Mouse (Mus musculus) lung, adult 2 months (tissue): ENCODE results near the gene Fam3c. TPM values are rescaled to one million over a fixed set of nuclear protein-coding genes. Genes with fewer than 3 reads are reported as not detected.
A peak's percentile ranks its signal among the peaks of the same experiment; 100 is the strongest.

Source experiments
- DNase-seq: peaks from one replicate; pipeline ENCODE4 v3.0.0; 2022
- H3K4me1 ChIP-seq: fragments of 200-500 bp; 2 replicates; pipeline ENCODE4 v1.6.1; 2011; ENCODE audit warnings: low read length; ENCODE audit not compliant: control insufficient read depth, insufficient read depth
- H3K4me3 ChIP-seq: fragments of 200-500 bp; replicated peaks from 2 replicates; pipeline ENCODE3; 2011; ENCODE audit warnings: low read depth, mild to moderate bottlenecking, control low read depth, low read length; ENCODE audit errors: extremely low read depth
- CTCF ChIP-seq: fragments of 200-500 bp; IDR thresholded peaks from 2 replicates; pipeline ENCODE4 v1.5.1; 2011; ENCODE audit warnings: mild to moderate bottlenecking, low read length, control low read depth; ENCODE audit not compliant: insufficient read depth
- POLR2A ChIP-seq: fragments of 200-500 bp; IDR thresholded peaks from 2 replicates; pipeline ENCODE4 v1.6.1; 2011; ENCODE audit warnings: low read depth, mild to moderate bottlenecking, control low read depth, low read length, borderline replicate concordance; ENCODE audit errors: extremely low read depth
- WGBS: fragments of 180-500 bp; shearing (Covaris S2); methylation state at CpG from one replicate; pipeline ENCODE4 v1.1.7; 2018; 5-methylcytosine and 5-hydroxymethylcytosine counted together
- polyA plus RNA-seq: library from polyadenylated mRNA; depleted of rRNA; stranded (reverse); fragments of >200 nt; gene quantifications from 2 replicates; pipeline ENCODE4 v1.2.3, GENCODE M21; 2012

The Fam3c gene
- polyA plus RNA-seq, 1 experiment = 9.1 TPM

DNA sequence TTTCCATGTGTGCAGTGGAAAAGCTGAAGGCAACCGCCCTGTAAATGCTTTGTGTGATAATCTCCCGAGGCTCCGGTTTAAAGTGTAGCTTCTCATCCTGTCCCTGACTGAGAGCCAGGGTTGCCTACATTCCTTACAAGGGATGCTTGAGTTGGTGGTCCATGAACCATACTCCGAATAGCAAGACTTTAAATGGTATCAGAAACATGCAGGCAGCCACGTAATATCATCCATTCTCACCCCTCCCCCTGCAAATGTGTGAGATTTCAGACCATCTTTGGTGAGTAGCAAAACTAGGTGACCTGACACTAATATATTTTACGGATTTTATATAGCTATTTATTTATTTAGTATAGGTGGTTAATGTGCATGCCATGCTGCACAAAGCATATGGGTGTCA lies 59.0 kb downstream of the Fam3c start:
- no peak for TF ChIP-seq POLR2A
- no peak for TF ChIP-seq CTCF
- Histone ChIP-seq H3K4me3 (no peak overlapping the region), H3K4me1 (no peaks in the 10 kb centered on the region)
- 70% methylated on average over 6 of the region's 6 CpGs for WGBS
- DNase-seq = no peak

DNA sequence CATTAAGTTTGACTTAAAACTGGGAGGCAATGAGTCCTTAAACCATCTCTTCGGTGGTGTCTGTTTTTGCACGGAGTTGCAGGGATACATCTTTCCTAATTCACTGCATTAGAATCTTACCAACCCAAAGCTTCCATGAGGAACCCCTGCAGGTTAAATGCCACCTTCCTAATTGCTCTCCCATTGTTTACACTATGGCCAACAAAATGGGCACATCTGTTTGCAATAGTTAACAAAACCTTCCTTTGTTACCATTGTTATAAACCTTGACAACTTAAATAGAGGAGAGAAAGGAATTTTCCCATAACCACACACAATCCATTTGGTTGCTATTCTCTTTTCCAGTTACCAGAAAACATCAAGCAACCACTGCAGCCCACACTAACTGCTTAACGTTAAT lies 62.1 kb downstream of the Fam3c start:
- DNase-seq = no peak
- TF ChIP-seq CTCF = no peak
- Histone ChIP-seq H3K4me1 (no peaks in the 10 kb centered on the region; the same call in 1 of the 2 replicates), H3K4me3 (no peak overlapping the region)
- 70% methylated on average over 3 of the region's 3 CpGs for WGBS

DNA sequence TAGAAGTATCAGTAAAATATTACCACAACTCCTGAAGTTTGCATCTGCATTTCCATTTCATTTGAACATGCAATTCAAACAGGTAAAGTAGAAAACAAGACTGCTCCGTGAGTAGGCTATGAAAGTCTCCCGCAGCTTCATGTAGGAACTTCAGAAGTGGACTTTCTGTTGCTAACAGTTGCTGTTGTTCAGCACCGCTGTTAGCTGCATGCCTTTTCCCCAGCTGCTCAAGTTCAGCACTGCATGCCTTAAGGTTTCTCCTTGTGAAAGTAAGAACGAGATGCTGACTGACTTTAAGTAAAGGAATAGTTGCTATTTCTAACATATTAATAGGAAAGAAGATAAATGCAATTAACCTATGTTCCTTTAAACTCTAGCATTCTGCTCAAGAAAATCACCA lies 64.0 kb downstream of the Fam3c start:
- WGBS = 46% methylated on average over 4 of the region's 4 CpGs
- Histone ChIP-seq H3K4me3 (no peak overlapping the region), H3K4me1 (no peaks in the 10 kb centered on the region; the same call in 1 of the 2 replicates)
- TF ChIP-seq POLR2A = no peak
- TF ChIP-seq CTCF = no peak
- DNase-seq = no peak

DNA sequence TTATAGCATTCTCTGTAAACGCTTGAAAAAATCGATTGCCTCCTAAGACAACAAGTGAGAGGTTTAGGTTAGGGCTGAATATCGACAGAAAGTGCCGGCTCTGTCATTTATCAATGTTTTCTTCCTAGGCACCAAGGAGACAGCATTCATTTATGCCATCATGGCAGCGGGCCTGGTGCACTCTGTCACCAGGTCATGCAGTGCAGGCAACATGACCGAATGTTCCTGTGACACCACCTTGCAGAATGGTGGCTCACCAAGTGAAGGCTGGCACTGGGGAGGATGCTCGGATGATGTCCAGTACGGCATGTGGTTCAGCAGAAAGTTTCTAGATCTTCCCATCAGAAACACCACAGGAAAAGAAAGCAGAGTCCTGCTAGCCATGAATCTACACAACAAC lies 65.3 kb downstream of the Fam3c start:
- no peak overlapping the region for H3K4me3 ChIP-seq
- 79% methylated on average over 8 of the region's 8 CpGs for WGBS
- no peak for TF ChIP-seq CTCF
- no peak for TF ChIP-seq POLR2A
- DNase-seq = no peak
- no peaks in the 10 kb centered on the region; the same call in 1 of the 2 replicates for H3K4me1 ChIP-seq

DNA sequence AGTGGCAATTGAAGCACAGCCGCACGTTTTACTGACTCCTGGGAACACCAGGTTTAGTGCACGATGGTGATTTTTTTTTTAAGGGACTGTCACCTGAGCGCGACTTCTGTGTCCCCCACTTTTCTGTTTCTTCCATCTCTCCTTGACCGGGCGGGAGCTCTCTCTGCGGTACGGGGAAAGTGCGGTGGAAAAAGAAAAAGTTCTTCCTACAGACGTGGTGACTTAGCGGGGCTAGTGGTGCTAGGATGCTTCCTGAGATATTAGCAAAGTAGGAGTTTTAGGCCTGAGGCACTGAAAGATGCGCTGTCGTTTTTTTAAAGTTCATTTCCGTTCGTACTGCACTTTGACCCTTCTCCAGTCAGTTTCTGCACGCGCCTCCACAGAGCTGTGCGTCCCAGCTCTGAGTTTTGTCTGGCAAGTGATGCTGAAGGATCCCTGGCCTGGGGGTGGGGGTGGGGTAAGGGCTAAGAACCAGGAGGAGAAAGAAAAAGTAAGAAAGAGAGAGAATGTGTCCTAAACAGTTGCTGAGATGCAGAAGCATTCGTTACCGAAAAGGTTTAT lies 66.5 kb downstream of the Fam3c start:
- TF ChIP-seq CTCF (no peak), POLR2A (no peak)

DNA sequence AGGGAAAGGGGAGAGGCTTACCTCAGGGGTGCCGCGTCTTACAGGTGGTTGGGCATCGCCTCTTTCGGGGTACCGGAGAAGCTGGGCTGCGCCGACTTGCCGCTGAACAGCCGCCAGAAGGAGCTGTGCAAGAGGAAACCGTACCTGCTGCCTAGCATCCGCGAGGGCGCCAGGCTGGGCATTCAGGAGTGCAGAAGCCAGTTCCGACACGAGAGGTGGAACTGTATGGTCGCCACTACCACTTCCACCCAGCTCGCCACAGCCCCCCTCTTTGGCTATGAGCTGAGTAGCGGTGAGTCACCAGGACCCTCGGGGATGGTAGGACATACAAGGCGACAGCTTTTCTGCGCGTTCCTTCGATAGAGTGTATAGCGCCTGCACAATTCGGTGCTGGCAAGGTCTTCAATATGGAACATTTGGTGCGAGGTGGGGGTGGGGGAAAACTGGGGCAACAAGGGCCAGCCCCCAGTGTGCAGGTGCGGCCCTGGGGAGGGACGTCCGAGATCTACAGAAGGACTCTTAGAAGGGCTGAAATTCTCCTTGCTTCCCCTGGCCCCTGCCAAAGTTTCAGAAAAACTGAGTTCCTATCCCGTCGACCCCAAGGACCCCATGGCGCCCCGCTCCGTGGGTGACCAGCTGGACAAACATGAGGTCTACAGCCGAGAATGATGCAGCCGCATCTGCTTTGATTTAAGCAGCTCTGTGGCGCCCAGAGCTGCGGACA lies 67.1 kb downstream of the Fam3c start:
- TF ChIP-seq CTCF = no peak
- no peak for TF ChIP-seq POLR2A
- DNase-seq = peak; percentile 17
- Histone ChIP-seq H3K4me1 (no peaks in the 10 kb centered on the region; the same call in 1 of the 2 replicates), H3K4me3 (no peak overlapping the region)
- WGBS = 3% methylated on average over 38 of the region's 38 CpGs

More for the DNA sequence above, 66.5 kb downstream of the Fam3c start:
- no peak for DNase-seq
- H3K4me1 ChIP-seq = no peaks in the 10 kb centered on the region; the same call in 1 of the 2 replicates
- 7% methylated on average over 21 of the region's 21 CpGs for WGBS
- no peak overlapping the region for H3K4me3 ChIP-seq

DNA sequence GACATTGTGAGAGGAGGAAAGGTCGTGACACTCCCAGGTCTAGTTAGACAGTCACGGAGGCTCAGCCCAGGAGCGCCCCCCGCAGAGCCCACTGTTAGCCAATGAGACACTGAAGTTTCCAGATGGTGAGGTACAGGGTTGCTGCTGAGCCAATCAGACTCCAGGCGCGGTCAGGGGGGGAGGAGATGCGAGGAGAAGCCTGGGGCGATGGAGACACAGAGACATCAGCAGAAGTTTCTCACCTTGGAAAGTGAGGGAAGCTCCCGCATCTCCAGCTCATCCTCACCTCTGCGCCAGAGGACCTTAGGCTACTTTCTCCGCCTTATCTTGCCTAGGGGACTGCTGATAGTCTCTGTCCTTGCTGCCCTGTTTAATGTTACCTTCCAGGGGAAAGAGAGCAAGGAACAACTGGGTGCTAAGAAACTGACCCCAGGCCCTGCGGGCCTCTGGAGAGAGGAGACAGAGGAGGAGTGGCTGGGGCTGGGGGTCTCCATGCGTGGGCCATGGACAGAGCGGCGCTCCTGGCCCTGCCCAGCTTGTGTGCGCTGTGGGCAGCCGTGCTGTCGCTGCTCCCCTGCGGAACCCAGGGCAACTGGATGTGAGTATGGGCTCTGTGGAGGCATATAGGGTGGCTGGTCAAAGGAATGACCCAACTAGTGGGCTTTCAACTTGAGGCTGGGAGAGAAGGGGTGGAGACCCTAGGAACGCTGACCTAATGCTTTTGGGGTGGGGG lies 67.9 kb downstream of the Fam3c start, which contains the start of gene Wnt16:
Wnt16 (plus strand) TSS at position 224 of the 733 bp plus-strand sequence.
- Histone ChIP-seq H3K4me3 (no peak within 1 kb of the TSS), H3K4me1 (no peaks in the 10 kb centered on the region; the same call in 1 of the 2 replicates)
- no peak for TF ChIP-seq CTCF
- TF ChIP-seq POLR2A = no peak
- 7% methylated on average over 20 of the region's 20 CpGs for WGBS
- DNase-seq = no peak

DNA sequence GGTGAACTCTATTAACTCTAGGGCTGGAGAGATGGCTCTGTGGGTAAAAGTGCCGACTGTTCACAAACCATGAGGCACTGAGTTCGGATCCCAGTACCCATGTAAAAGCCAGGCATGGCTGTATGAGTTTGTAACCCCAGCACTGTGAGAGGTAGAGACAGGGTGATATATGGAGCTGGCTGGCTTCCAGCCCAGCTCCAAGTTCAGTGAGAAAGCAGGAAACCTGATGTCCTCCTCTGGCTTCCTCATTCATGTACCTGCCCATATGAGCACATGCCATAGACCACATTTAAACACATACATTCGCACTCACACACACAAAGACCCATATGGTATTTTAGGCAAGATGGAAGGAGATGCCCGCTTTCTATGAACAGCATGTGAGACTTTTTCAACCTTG lies 73.6 kb downstream of the Fam3c start:
- WGBS = 90% methylated on average over 4 of the region's 4 CpGs
- H3K4me1 ChIP-seq = no peaks in the 10 kb centered on the region; the same call in 1 of the 2 replicates
- DNase-seq = no peak
- H3K4me3 ChIP-seq = no peak overlapping the region
- TF ChIP-seq CTCF = no peak
- TF ChIP-seq POLR2A = no peak

DNA sequence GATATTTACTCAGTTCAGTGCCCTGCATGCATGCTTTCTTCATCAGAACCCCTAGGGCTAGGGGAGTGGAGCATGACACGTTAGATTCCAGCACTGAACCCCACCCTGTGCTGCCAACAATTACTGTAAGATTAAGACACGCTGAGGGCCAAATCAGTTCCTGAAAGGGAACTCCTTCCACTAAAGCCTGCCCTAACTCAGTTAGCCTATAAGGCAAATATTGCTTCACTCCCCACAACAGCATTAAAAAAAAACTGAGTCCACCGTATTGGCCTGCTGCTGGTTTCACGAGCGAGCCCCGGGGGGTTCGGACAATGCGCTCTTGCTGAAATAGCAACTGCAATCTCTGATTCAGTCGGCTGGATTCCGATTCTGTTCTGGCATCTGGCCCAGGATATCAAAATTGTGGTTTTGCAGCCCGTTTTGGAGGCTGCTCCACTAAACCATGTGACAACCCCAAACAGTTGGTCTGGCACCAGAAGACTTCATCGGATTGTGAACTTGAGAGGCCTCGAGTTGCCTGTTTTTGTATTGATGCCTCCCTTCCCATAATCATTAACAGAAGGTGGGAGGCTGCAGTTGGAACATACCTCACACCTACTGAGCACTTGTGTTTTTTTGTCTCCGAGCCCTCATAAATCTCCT lies 75.7 kb downstream of the Fam3c start:
- TF ChIP-seq POLR2A (no peak), CTCF (no peak)
- DNase-seq = peak; percentile 11
- H3K4me1 ChIP-seq = no peaks in the 10 kb centered on the region; the same call in 1 of the 2 replicates
- WGBS = 43% methylated on average over 14 of the region's 14 CpGs
- H3K4me3 ChIP-seq = no peak overlapping the region
